Mouse (Mus musculus) liver, adult 2 months (tissue): ENCODE measurements around the gene Tmem139. TPM values are rescaled to one million over a fixed set of nuclear protein-coding genes. Genes with fewer than 3 reads are reported as not detected.

ENCODE experiments used
- DNase-seq: peaks from one replicate; pipeline ENCODE4 v3.0.0-alpha.2; 2011; ENCODE audit warnings: low read depth, low spot score; ENCODE audit errors: extremely low read depth
- H3K27ac ChIP-seq: fragments of 200-500 bp; replicated peaks from 2 replicates; pipeline ENCODE4 v1.5.1; 2012; ENCODE audit warnings: low read depth, mild to moderate bottlenecking, control low read depth, inconsistent platforms, low read length; ENCODE audit not compliant: insufficient read depth
- H3K27me3 ChIP-seq: fragments of 200-500 bp; 2 replicates; pipeline ENCODE4 v1.6.1; 2012; ENCODE audit warnings: mild to moderate bottlenecking, moderate library complexity, low read length, inconsistent platforms; ENCODE audit not compliant: control insufficient read depth, insufficient read depth
- H3K36me3 ChIP-seq: fragments of 200-500 bp; 2 replicates; pipeline ENCODE4 v1.6.1; 2012; ENCODE audit warnings: low read length, inconsistent platforms; ENCODE audit not compliant: control insufficient read depth, insufficient read depth
- H3K4me1 ChIP-seq: fragments of 200-500 bp; 2 replicates; pipeline ENCODE4 v1.6.1; 2011; ENCODE audit warnings: low read length; ENCODE audit not compliant: control insufficient read depth, insufficient read depth
- H3K4me3 ChIP-seq: fragments of 200-500 bp; 2 replicates; pipeline ENCODE4 v1.5.1; 2011; ENCODE audit warnings: low read depth, mild to moderate bottlenecking, control low read depth, low read length, moderate library complexity; ENCODE audit not compliant: insufficient read depth
- H3K79me2 ChIP-seq: fragments of 200-500 bp; 2 replicates; pipeline ENCODE4 v1.6.1; 2012; ENCODE audit warnings: inconsistent platforms, mild to moderate bottlenecking, low read length, moderate library complexity; ENCODE audit not compliant: control insufficient read depth, insufficient read depth
- H3K9ac ChIP-seq: fragments of 200-500 bp; 2 replicates; pipeline ENCODE4 v1.6.1; 2012; ENCODE audit warnings: low read depth, mild to moderate bottlenecking, control low read depth, inconsistent platforms, low read length
- CTCF ChIP-seq: fragments of 200-500 bp; IDR thresholded peaks from 2 replicates; pipeline ENCODE4 v1.5.1; 2011; ENCODE audit warnings: low read depth, low read length, control low read depth
- POLR2A ChIP-seq: fragments of 200-500 bp; IDR thresholded peaks from 2 replicates; pipeline ENCODE4 v1.6.1; 2011; ENCODE audit warnings: low read length, control low read depth; ENCODE audit not compliant: insufficient read depth; ENCODE audit errors: extremely low read depth
- WGBS: fragments of 180-500 bp; shearing (Covaris S2); methylation state at CpG from one replicate; pipeline ENCODE4 v1.1.7; 2018; 5-methylcytosine and 5-hydroxymethylcytosine counted together
- polyA plus RNA-seq: library from polyadenylated mRNA; depleted of rRNA; stranded (reverse); fragments of >200 nt; gene quantifications from 2 replicates; pipeline ENCODE4 v1.2.3, GENCODE M21; 2012; rRNA removed
- total RNA-seq: library from RNA; depleted of rRNA; stranded (reverse); fragments of >200 nt; gene quantifications from 2 replicates; pipeline ENCODE4 v1.2.3, GENCODE M21; 2014; rRNA removed

Tmem139 gene
- total and polyA plus RNA-seq, 2 experiments: 0.37 to 0.46 TPM

DNA sequence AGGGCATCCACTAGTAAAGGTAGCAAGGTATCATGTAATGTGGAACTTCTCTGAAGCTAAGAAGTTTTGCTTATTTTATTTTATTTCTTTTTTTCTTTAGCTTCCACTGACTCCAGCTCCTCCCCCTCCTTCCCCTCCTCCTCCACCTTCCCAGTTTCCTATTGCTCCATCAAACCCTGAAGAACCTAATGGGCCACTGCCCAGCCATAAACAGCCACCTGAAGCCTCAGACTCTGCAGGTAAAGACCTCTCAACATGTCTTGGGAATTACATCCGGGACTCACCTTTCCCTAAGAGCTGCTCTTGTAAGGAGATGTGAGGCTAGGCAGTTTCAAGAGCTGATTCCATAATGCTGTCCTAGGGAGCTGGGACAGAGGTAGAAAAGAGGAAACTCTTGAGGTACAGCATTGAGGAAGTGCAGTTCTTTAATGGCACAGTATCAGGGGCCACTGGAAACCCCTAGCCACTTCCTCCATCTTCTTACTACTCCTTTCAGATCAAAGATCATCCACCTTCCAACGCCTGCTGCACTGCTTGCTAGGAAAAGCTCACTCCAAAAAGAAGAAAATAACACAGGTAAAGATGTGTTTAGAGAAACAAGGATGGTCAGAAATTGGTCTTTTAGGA, 48.8 kb downstream of the Tmem139 start:
- DNase-seq: no peak
- Histone ChIP-seq H3K4me1 (no peaks in the 10 kb centered on the region), H3K27me3 (no peaks in the 10 kb centered on the region), H3K4me3 (no peak overlapping the region), H3K79me2 (no peaks in the 10 kb centered on the region), H3K27ac (no peak overlapping the region), H3K9ac (no peak overlapping the region), H3K36me3 (no peaks in the 10 kb centered on the region)
- WGBS: 82% methylated on average over 2 of the region's 2 CpGs
- TF ChIP-seq CTCF: no peak
- TF ChIP-seq POLR2A: no peak

Other genes starting within 250 kb of the Tmem139 start
- not detected in 2 replicates for gene Sva, start 223.6 kb upstream of the Tmem139 start, total RNA-seq
- not detected in 2 replicates for gene Sva, start 223.6 kb upstream of the Tmem139 start, polyA plus RNA-seq
- gene Tas2r139, start 121.0 kb upstream of the Tmem139 start, total RNA-seq: not detected in 2 replicates
- gene Tas2r139, start 121.0 kb upstream of the Tmem139 start, polyA plus RNA-seq: not detected in 2 replicates
- not detected in 2 replicates for gene Tas2r144, start 46.6 kb upstream of the Tmem139 start, total RNA-seq
- not detected in 2 replicates for gene Tas2r144, start 46.6 kb upstream of the Tmem139 start, polyA plus RNA-seq
- 279 and 283 TPM in 2 replicates for gene Gstk1, start 16.0 kb upstream of the Tmem139 start, total RNA-seq
- gene Gstk1, start 16.0 kb upstream of the Tmem139 start, polyA plus RNA-seq: 166 and 218 TPM in 2 replicates
- 5.6 and 6.2 TPM in 2 replicates for gene Casp2, start 3.0 kb downstream of the Tmem139 start, total RNA-seq
- 3.7 and 3.8 TPM in 2 replicates for gene Casp2, start 3.0 kb downstream of the Tmem139 start, polyA plus RNA-seq
- gene Clcn1, start 24.7 kb downstream of the Tmem139 start, total RNA-seq: 0.09 TPM in 1 of 2 replicates, not detected in the other
- gene Clcn1, start 24.7 kb downstream of the Tmem139 start, polyA plus RNA-seq: 0.02 TPM in 1 of 2 replicates, not detected in the other
- under 0.01 TPM in 1 of 2 replicates, not detected in the other for gene Fam131b, start 62.7 kb downstream of the Tmem139 start, total RNA-seq
- not detected in 2 replicates for gene Fam131b, start 62.7 kb downstream of the Tmem139 start, polyA plus RNA-seq
- gene Zyx, start 87.7 kb downstream of the Tmem139 start, total RNA-seq: 6.4 and 9.5 TPM in 2 replicates
- 43.1 and 49.8 TPM in 2 replicates for gene Zyx, start 87.7 kb downstream of the Tmem139 start, polyA plus RNA-seq
- 27.6 and 30.9 TPM in 2 replicates for gene Epha1, start 111.3 kb downstream of the Tmem139 start, total RNA-seq
- 27.1 and 28.1 TPM in 2 replicates for gene Epha1, start 111.3 kb downstream of the Tmem139 start, polyA plus RNA-seq
- gene Tas2r143, start 138.3 kb downstream of the Tmem139 start, total RNA-seq: 0.27 and 0.83 TPM in 2 replicates
- 0.13 and 0.17 TPM in 2 replicates for gene Tas2r143, start 138.3 kb downstream of the Tmem139 start, polyA plus RNA-seq
- 0.27 and 0.28 TPM in 2 replicates for gene Tas2r135, start 143.5 kb downstream of the Tmem139 start, total RNA-seq
- gene Tas2r135, start 143.5 kb downstream of the Tmem139 start, polyA plus RNA-seq: not detected in 2 replicates
- gene Tas2r126, start 172.6 kb downstream of the Tmem139 start, total RNA-seq: 0.20 and 0.28 TPM in 2 replicates
- not detected in 2 replicates for gene Tas2r126, start 172.6 kb downstream of the Tmem139 start, polyA plus RNA-seq
- gene Olfr458, start 203.2 kb downstream of the Tmem139 start, total RNA-seq: not detected in 2 replicates
- not detected in 2 replicates for gene Olfr458, start 203.2 kb downstream of the Tmem139 start, polyA plus RNA-seq
- not detected in 2 replicates for gene Olfr457, start 214.4 kb downstream of the Tmem139 start, total RNA-seq
- not detected in 2 replicates for gene Olfr457, start 214.4 kb downstream of the Tmem139 start, polyA plus RNA-seq
- not detected in 2 replicates for gene Olfr456, start 225.2 kb downstream of the Tmem139 start, total RNA-seq
- not detected in 2 replicates for gene Olfr456, start 225.2 kb downstream of the Tmem139 start, polyA plus RNA-seq